Mouse (Mus musculus) lung, postnatal 0 days (tissue): ENCODE data around the gene Oasl2.

Source experiments
- CTCF ChIP-seq: IDR thresholded peaks from 2 replicates; pipeline ENCODE4 v1.5.1; 2016; ENCODE audit warnings: antibody characterized with exemption, mild to moderate bottlenecking
- EP300 ChIP-seq: IDR thresholded peaks from 2 replicates; pipeline ENCODE4 v1.6.1; 2016; ENCODE audit warnings: antibody characterized with exemption, mild to moderate bottlenecking, control low read depth

DNA sequence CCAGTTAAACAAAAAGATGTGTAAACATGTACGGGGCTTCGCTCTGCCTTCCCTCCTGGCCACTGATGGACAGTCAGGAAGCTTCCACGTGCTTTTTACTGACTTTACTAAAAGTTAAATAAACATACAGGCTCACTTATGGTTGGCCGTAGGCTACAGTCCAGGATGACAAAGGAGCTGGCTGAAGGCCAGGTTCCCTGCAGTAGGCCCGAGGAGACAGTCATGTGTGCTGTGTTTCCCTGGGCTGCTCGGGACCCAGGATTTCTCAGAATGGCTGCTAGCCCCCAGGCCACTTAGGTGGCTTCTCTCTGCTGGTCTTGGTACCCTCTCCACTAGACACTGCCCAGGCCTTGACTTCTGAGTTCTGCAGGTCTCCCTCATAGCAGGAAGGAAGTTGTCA is 52.2 kb downstream of the Oasl2 start:
- TF ChIP-seq CTCF (no peak), EP300 (no peak)
